Mouse (Mus musculus): Measurements from ENCODE around the gene Lrba. TPM values are rescaled to one million over a fixed set of nuclear protein-coding genes. Genes with fewer than 3 reads are reported as not detected.

Lrba gene
- polyA plus RNA-seq, 1 experiment = 16.8 TPM

DNA sequence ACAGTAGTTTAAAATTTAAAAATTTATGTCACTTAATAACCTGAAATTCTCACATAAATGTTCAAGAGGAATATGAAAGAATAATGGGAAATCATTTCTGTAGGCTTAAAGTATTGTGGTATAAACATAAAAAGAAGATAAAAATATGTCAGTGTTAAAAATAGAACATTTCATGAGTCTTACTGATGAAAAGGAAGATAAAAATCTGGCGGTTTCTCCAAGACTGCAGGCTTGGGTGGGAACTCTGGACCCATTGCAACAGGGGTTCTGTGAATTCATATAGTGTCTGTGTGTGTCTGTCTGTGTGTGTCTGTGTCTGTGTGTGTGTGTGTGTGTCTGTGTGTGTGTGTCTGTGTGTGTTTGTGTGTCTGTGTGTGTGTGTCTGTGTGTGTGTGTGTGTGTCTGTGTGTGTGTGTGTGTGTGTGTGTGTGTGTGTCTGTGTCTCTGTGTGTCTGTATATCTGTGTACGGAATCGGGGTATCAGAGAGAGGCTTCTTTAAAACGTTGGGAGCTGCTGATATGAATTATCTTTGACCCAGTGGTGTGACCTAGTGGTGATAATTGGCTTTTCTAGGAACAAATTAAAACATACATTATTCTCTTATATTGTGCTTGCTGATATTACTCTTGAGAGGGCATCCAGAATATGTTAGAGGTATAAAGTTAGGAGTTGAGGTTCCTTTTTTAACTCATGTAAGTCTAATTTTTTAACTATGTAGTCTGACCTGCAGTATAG, 402.7 kb downstream of the Lrba start:
- H3K27ac ChIP-seq (replicated peaks; ENCODE audit: low read depth, low read length) = no peak overlapping the region
- H3K4me3 ChIP-seq (ENCODE audit: insufficient read depth, low read depth, low read length) = no peak overlapping the region
- no peaks in the 10 kb centered on the region for H3K4me1 ChIP-seq (ENCODE audit: control insufficient read depth, insufficient read depth, insufficient read length, low read length)

DNA sequence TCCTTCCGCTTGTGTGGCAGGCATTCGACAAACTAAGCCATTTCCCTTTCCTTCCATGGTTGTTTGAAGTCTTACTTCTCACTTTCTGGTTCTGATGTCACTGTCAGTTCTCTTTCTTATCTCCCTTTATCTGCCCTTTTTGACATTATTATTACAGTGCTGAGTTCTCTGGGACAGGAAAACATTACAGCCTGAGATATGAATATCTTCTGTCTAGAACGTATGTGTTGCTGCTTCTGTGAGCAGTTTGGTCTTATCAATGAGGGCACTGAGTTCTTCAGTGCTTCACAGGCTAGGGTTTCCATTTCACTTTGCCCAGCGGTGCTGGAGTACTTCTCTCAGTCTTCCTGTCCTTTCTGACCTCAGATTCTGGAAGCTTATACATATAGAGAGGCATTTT, 404.9 kb downstream of the Lrba start:
- H3K4me3 ChIP-seq (ENCODE audit: insufficient read depth, low read depth, low read length) = no peak overlapping the region

DNA sequence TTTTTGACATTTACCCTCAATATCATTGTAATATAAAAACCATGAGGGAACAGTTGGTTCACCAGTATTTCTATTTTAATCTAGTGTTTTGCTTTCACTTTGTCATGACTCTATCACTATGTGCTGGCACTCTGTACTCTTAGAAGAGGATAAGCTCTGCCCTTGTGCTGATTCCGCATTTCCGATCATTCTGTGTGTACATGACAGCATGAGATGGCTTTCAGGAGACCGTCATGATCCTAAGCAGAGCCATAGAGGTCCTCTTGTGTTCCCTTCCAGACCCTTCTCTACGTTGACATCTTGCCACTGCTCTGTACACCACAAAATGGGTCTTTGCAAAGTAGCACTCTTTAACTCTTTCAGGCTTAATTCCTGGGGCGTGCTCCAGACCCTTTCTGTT, 411.0 kb downstream of the Lrba start:
- H3K4me3 ChIP-seq (ENCODE audit: insufficient read depth, low read depth, low read length) = no peak overlapping the region
- H3K27ac ChIP-seq (replicated peaks; ENCODE audit: low read depth, low read length) = no peak overlapping the region
- H3K4me1 ChIP-seq (ENCODE audit: control insufficient read depth, insufficient read depth, insufficient read length, low read length) = no peaks in the 10 kb centered on the region; the same call in none of the 2 replicates

More for the DNA sequence above, 404.9 kb downstream of the Lrba start:
- Histone ChIP-seq H3K4me1 (ENCODE audit: control insufficient read depth, insufficient read depth, insufficient read length, low read length) (no peaks in the 10 kb centered on the region), H3K27ac (replicated peaks; ENCODE audit: low read depth, low read length) (no peak overlapping the region)

DNA sequence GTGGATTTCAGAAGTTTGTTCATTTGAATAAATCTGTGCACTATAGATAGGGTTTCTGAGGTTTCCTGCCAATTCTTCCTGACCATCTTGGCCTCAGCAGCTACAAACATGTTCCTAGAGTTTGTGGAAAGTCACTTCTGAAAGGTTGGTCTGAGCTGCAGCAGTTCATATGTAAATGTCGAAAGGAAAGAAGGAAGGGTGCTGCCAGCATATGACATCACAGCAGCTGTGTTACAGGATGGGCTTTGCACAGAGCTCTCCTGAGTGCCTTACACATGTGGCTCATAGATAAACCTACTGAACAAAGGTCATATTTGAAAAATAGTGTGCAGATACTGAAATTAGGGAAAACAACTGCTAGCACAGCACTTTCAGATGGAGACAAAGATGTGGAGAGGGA, 411.5 kb downstream of the Lrba start:
- H3K4me1 ChIP-seq (ENCODE audit: control insufficient read depth, insufficient read depth, insufficient read length, low read length) = no peaks in the 10 kb centered on the region; the same call in none of the 2 replicates
- no peak overlapping the region for H3K4me3 ChIP-seq (ENCODE audit: insufficient read depth, low read depth, low read length)
- H3K27ac ChIP-seq (replicated peaks; ENCODE audit: low read depth, low read length) = no peak overlapping the region

DNA sequence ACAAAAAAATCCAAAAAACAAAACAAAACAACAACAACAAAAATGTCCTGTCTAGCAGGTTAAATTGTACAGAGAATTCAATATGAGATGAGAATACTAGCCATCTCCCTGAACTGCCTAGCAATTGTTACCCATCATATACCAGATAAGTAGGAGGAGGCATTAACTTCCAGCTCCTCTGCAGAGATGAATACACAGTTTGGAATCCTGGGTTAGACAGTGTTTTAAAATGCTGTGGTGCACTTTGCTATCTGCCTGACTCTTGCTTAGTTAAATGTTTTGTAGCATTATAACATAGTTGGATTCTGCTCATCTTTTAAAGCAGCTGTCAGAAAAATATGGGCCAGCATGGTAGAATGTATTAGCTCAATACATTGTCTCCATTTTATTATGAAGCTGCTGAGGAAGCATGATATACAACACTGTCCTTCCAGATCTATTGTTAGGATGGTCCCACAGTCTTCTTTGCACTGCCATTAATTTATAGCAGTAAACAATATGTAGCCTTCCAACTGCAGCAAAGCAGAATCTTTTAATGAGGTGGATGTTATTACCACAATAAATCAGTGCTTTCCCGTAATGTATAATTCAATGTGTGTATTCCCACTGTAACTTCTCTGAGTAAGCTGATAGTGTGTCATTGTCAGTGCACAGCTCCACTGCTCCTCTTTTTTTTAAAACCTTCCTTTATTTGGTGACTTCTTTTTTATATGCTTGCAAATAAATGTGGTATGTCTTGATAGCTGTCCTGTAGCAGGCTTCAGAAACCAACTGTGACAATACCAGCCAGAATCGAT, 414.3 kb downstream of the Lrba start:
- H3K4me3 ChIP-seq (ENCODE audit: insufficient read depth, low read depth, low read length) = no peak overlapping the region
- H3K27ac ChIP-seq (replicated peaks; ENCODE audit: low read depth, low read length) = no peak overlapping the region
- H3K4me1 ChIP-seq (ENCODE audit: control insufficient read depth, insufficient read depth, insufficient read length, low read length) = no peaks in the 10 kb centered on the region; the same call in none of the 2 replicates

DNA sequence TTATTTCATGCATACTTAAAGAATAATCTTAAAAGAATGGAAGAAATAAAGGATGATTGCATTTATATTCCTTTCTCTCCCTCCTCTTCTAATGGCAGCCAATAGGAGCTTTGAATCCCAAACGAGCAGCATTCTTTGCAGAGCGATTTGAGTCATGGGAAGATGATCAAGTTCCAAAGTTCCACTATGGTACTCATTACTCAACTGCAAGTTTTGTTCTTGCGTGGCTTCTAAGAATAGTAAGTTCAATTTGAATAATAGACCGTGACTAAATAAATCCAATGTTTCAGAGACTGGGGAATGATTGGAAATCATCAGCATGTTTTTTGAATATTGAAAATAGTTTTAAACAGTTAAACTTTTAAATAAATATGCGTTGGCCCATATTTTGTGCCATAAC, 416.9 kb downstream of the Lrba start:
- Histone ChIP-seq H3K27ac (replicated peaks; ENCODE audit: low read depth, low read length) (no peak overlapping the region), H3K4me1 (ENCODE audit: control insufficient read depth, insufficient read depth, insufficient read length, low read length) (no peaks in the 10 kb centered on the region), H3K4me3 (ENCODE audit: insufficient read depth, low read depth, low read length) (no peak overlapping the region)

DNA sequence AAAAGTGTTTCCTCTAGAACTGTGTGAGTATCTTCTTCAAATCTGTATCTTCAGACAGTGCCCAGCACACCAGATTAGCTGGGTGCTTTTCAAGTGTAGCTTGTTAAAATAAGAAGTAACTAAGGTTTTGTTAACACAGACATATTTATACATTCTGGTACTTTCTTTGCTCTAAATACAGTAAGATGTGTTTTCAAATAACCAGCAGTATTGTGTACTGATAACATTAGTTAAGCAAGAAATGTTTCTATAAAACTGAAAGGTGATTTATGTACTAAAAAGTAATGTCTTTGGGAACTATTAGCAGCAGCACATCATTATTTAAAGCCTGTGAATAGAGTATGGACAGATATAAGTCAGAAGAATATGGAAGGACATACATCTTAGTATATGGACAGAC, 417.3 kb downstream of the Lrba start:
- Histone ChIP-seq H3K4me3 (ENCODE audit: insufficient read depth, low read depth, low read length) (no peak overlapping the region), H3K4me1 (ENCODE audit: control insufficient read depth, insufficient read depth, insufficient read length, low read length) (no peaks in the 10 kb centered on the region), H3K27ac (replicated peaks; ENCODE audit: low read depth, low read length) (no peak overlapping the region)

DNA sequence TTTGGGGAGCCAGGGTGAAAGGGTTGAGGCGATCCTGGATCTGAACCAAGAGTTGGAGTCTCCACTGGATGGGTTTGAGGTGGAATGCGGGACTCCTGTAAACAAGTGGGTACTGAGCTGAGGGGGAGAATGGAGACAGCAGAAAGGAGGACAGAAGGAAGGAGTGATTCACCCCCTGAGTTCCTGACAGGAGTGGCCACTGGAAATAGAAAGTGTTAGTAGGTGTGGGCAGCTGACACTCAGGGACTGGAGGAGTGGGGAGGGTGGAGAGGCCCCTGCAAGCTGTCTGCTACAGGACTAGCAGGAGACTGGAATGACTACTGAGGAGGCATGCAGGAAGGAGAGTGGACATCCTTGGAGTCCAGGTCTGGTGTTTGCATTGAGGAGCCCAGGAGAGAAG, 422.3 kb downstream of the Lrba start:
- no peak overlapping the region for H3K4me3 ChIP-seq (ENCODE audit: insufficient read depth, low read depth, low read length)
- no peak overlapping the region for H3K27ac ChIP-seq (replicated peaks; ENCODE audit: low read depth, low read length)
- no peaks in the 10 kb centered on the region for H3K4me1 ChIP-seq (ENCODE audit: control insufficient read depth, insufficient read depth, insufficient read length, low read length)

DNA sequence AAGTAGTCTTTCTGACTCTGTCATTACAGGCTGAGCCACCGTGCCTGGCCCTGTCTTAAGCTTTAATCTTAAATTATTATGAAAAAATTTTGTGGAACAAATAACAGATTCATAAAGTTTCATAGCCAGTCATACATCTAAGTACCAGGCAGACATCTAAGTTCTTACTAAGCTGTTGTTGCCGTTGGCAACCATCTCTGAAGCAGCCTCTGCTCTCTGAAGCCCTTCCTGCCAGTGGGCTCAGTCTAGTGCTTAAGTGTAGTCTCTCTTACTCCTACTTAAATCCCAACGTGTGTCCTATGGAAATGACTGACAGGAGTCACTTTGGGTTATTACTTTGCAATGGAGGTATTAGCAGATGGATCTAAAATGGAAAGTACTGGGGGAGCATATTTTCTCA, 426.5 kb downstream of the Lrba start:
- H3K4me1 ChIP-seq (ENCODE audit: control insufficient read depth, insufficient read depth, insufficient read length, low read length) = no peaks in the 10 kb centered on the region
- H3K27ac ChIP-seq (replicated peaks; ENCODE audit: low read depth, low read length) = no peak overlapping the region
- no peak overlapping the region for H3K4me3 ChIP-seq (ENCODE audit: insufficient read depth, low read depth, low read length)

DNA sequence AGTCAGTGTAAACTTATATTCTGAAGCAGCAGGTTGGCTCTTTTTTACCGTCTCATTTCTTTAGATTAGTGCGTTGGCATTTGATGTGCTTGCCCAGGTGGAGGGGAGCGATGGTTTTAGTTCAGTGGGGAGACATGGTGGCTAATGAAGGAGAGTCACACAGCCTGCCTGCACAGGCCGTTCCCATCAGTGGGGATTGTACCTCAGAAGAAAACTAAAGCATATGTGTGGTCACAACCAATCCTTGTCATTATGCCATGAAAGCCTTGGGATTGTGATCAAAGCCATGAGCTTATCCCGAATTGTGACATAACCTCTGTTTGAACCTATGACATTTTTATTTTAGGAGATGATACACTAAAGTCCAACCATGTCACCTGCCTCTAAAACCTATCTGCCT, 434.8 kb downstream of the Lrba start:
- no peak overlapping the region for H3K4me3 ChIP-seq (ENCODE audit: insufficient read depth, low read depth, low read length)
- no peaks in the 10 kb centered on the region for H3K4me1 ChIP-seq (ENCODE audit: control insufficient read depth, insufficient read depth, insufficient read length, low read length)
- no peak overlapping the region for H3K27ac ChIP-seq (replicated peaks; ENCODE audit: low read depth, low read length)

DNA sequence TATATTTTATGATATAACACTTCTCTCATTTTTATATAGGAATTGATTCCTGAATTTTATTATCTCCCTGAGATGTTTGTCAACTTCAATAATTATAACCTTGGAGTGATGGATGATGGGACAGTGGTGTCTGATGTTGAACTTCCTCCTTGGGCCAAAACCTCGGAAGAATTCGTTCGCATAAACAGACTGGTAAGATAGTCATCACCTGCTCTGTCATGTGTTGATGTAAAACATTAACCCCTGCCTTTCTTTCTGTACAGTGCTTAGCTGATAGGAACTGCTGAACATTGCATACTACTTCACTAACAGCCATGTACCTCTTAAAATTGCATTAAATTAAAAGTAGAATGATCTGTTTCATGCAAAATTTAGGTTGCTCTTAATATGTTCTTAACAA, 439.9 kb downstream of the Lrba start:
- H3K4me3 ChIP-seq (ENCODE audit: insufficient read depth, low read depth, low read length) = no peak overlapping the region
- no peaks in the 10 kb centered on the region for H3K4me1 ChIP-seq (ENCODE audit: control insufficient read depth, insufficient read depth, insufficient read length, low read length)
- no peak overlapping the region for H3K27ac ChIP-seq (replicated peaks; ENCODE audit: low read depth, low read length)

DNA sequence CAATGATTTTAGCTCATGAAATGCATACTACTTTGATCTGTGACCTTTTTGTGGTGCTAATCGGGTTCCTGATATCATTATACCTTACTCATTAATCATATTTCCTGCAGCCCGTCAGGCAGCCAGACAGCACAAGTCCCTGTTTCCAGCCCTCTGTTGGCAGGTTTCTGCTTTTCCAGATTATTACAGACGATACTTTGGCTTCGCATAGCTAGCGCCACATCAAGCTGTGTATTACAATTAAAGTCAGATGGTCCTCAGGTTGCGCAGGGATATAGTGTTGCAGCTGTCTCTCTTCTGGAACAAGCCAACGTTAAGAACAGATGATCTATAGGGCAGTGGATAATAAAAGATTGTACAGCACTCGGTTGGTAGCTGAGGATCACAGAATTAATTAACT, 443.7 kb downstream of the Lrba start:
- no peak overlapping the region for H3K27ac ChIP-seq (replicated peaks; ENCODE audit: low read depth, low read length)
- H3K4me3 ChIP-seq (ENCODE audit: insufficient read depth, low read depth, low read length) = no peak overlapping the region
- no peaks in the 10 kb centered on the region for H3K4me1 ChIP-seq (ENCODE audit: control insufficient read depth, insufficient read depth, insufficient read length, low read length)

DNA sequence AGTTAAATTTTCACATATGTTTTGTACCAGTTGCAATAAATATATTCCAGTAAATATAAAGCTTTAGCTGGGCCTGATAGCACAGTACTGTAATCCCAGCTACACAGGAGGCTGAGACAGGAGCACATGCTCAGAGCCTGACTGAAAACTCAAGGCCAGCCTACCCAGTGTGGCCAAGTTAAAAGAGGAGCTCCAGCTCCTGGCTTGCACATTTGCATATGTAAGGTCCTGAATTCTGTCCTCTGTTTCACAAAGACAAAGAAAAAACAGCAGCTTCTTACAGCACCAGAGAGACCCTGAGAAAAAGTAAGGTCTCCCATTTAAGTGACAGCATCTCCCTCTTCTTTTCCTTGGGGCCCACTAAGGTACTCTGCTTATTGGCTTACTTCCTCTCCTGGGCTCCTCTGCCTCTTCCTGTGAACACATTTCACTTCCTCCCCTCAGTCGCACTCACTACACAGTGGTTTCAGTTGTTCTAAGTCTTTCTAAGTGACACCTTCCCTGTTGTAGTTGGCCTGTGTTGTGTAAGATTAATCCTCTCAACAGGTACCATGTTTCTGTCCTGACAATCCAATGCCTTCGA, 453.2 kb downstream of the Lrba start:
- Histone ChIP-seq H3K4me3 (ENCODE audit: insufficient read depth, low read depth, low read length) (no peak overlapping the region), H3K27ac (replicated peaks; ENCODE audit: low read depth, low read length) (no peak overlapping the region), H3K4me1 (ENCODE audit: control insufficient read depth, insufficient read depth, insufficient read length, low read length) (no peaks in the 10 kb centered on the region)

DNA sequence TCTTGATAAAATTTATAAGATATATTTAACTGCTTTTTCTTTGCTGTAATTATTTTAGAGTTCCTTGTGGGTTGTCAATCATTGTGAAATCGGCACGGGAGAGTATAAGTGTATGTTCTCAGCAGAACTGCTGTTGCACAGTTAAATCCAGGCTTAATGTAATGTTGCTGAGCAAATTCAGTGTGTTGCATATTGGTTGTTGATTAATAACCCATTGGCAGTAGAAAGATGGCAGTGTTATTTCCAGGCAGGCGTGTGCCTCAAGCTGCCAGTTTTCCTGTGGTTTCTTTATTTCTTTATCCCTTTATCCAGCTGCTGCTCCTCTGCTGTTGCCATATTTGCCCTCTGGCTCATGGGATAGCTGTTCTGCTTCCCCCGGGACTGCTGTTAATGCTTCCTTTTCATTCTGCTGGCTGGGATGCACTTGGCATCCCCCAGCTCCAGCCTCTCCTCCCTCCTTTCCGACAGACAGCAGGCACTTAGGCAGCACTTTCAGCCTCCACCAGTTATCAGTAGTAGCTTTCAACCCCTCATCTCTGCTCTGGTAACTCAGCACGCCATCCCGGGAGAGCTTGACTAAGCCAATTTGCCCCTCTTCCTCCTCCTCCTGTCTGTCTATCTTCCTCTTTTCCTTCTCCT, 463.2 kb downstream of the Lrba start:
- Histone ChIP-seq H3K27ac (replicated peaks; ENCODE audit: low read depth, low read length) (no peak overlapping the region), H3K4me1 (ENCODE audit: control insufficient read depth, insufficient read depth, insufficient read length, low read length) (no peaks in the 10 kb centered on the region), H3K4me3 (ENCODE audit: insufficient read depth, low read depth, low read length) (no peak overlapping the region)

DNA sequence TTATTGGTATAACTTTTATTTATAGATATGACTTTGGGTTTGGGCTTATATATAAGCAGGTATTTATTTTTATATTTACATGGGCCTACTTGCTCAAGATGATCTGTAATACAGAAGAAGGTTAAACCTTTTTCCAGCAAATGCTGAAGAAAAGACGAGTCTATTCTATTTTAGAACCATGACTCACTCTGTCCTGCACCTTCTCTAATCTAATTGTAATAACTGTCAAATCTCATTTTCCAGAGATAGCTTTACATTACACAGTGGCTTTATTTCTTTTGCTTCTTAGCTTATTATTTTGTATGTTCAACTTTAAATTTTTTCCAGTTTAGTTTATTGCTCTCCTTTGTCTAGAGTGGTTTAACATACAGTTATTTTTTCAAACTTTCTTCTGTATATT, 464.0 kb downstream of the Lrba start:
- H3K4me1 ChIP-seq (ENCODE audit: control insufficient read depth, insufficient read depth, insufficient read length, low read length) = no peaks in the 10 kb centered on the region
- H3K4me3 ChIP-seq (ENCODE audit: insufficient read depth, low read depth, low read length) = no peak overlapping the region
- H3K27ac ChIP-seq (replicated peaks; ENCODE audit: low read depth, low read length) = no peak overlapping the region
